Mouse (Mus musculus): ENCODE results near the gene Sept3.
A peak's percentile ranks its signal among the peaks of the same experiment; 100 is the strongest.

Gene Sept3

GRCm38 (mm10) chr15:82339634-82340254 is 65.1 kb downstream of the Sept3 start:
- DNase-seq (ENCODE audit: low read depth, low spot score), result no peak

GRCm38 (mm10) chr15:82340414-82341035 is 65.8 kb downstream of the Sept3 start:
- peak; percentile 14 for DNase-seq (ENCODE audit: low read depth, low spot score)

- peak; percentile 41 for DNase-seq (ENCODE audit: low read depth, low spot score)
Observed at GRCm38 (mm10) chr15:82341036-82341501, 66.4 kb downstream of the Sept3 start.

GRCm38 (mm10) chr15:82341675-82342542 is 67.2 kb downstream of the Sept3 start:
- DNase-seq (ENCODE audit: low read depth, low spot score), result no peak

GRCm38 (mm10) chr15:82342543-82342935 is 67.8 kb downstream of the Sept3 start:
- DNase-seq (ENCODE audit: low read depth, low spot score), result no peak

- no peak for DNase-seq (ENCODE audit: low read depth, low spot score)
Observed at GRCm38 (mm10) chr15:82343368-82344287, 68.9 kb downstream of the Sept3 start.

All from 3T3-L1 (cell line).